Mouse (Mus musculus) right cerebral cortex, postnatal 25 days (tissue): ENCODE measurements around the gene Tmem174.

Source experiments
- DNase-seq: peaks from one replicate; pipeline ENCODE4 v3.0.0; 2022

Gene Tmem174

GRCm38 (mm10) chr13:98632306-98632942, 4.8 kb downstream of the Tmem174 start:
- no peak for DNase-seq

GRCm38 (mm10) chr13:98631105-98631838, 5.9 kb downstream of the Tmem174 start:
- no peak for DNase-seq

GRCm38 (mm10) chr13:98626736-98627135, 10.5 kb downstream of the Tmem174 start:
- DNase-seq, result no peak

- no peak for DNase-seq
Measured at GRCm38 (mm10) chr13:98624506-98624905, 12.7 kb downstream of the Tmem174 start.

- DNase-seq, result no peak
Measured at GRCm38 (mm10) chr13:98622881-98623549, 14.2 kb downstream of the Tmem174 start.

GRCm38 (mm10) chr13:98617429-98618067, 19.7 kb downstream of the Tmem174 start:
- no peak for DNase-seq

- no peak for DNase-seq
Measured at GRCm38 (mm10) chr13:98607885-98608477, 29.2 kb downstream of the Tmem174 start.

- no peak for DNase-seq
Measured at GRCm38 (mm10) chr13:98603799-98604198, 33.4 kb downstream of the Tmem174 start.

- DNase-seq, result no peak
Measured at GRCm38 (mm10) chr13:98596746-98597145, 40.5 kb downstream of the Tmem174 start.

GRCm38 (mm10) chr13:98594726-98595141, 42.5 kb downstream of the Tmem174 start:
- DNase-seq, result no peak

- no peak for DNase-seq
Measured at GRCm38 (mm10) chr13:98593938-98594539, 43.2 kb downstream of the Tmem174 start.

GRCm38 (mm10) chr13:98591406-98591805, 45.8 kb downstream of the Tmem174 start:
- no peak for DNase-seq

GRCm38 (mm10) chr13:98590693-98591389, 46.4 kb downstream of the Tmem174 start:
- DNase-seq, result no peak

GRCm38 (mm10) chr13:98589572-98589971, 47.6 kb downstream of the Tmem174 start:
- DNase-seq, result no peak

GRCm38 (mm10) chr13:98588951-98589501, 48.2 kb downstream of the Tmem174 start:
- DNase-seq, result peak; percentile 59

GRCm38 (mm10) chr13:98588480-98588879, 48.7 kb downstream of the Tmem174 start:
- no peak for DNase-seq

GRCm38 (mm10) chr13:98587639-98588038, 49.6 kb downstream of the Tmem174 start:
- DNase-seq, result no peak

- DNase-seq, result no peak
Measured at GRCm38 (mm10) chr13:98586817-98587575, 50.2 kb downstream of the Tmem174 start.
